In the genomic region with DNA sequence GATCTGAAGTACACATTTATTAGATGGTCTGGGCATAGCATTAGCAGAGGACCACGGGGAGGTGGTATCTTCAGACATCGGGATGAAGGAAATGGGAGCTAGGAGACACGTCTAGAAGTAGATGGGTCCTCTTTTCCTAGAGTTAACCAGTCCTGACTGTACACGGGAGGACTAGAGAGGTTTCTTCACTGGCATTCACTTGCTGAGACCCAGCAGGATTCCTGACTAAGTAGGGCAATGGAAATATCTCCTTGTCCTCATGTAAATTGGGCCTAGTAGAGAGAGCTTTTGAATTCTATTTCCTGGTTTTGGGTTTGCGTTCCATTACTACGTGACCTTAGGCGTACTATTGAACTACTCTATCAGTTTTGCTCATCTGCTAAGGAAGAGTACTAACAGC, we compare ENCODE assay signal across 18 mouse cellular contexts.
DNase-seq lines count a peak whose midpoint lies in the region; ATAC-seq lines count a peak whose summit lies in the region.
"Had no signal": no experiment of that assay in that cellular context is flagged by ENCODE, and none has a peak within 500 bp of the region (broad histone marks: within the 10 kb centered on the region; RNA-seq: fewer than 3 reads in every experiment).

No protein-coding gene starts in this region.

- DNase-seq in cerebellum, postnatal 14 days = no peak
- DNase-seq in cerebellum, adult 9-11 months = peak; percentile 36
- no peak for DNase-seq in cerebellum, adult 11 months
- peak; percentile 42 for DNase-seq in brain, adult 2 months (ENCODE audit: low read depth, low spot score)
- DNase-seq: adrenal gland, adult 8-10 months; adrenal gland, postnatal 14 days; adrenal gland, postnatal 36 days; B cell, adult 2 months; cerebellum, adult 8-10 months; cerebellum, postnatal 10 days; cerebellum, postnatal 36 days; embryo, embryonic 11 days had no signal

- peak; percentile 82 for ATAC-seq in cerebellum, adult (ENCODE audit: insufficient number of reproducible peaks, low FRiP score, low TSS enrichment)
- ATAC-seq: activated CD4-positive, CD25-positive, alpha-beta regulatory T cell, adult 4 months; CD4-positive, CD25-positive, alpha-beta regulatory T cell, adult 4 months; forebrain, embryonic 14.5 days; forebrain, embryonic 16.5 days; Patski had no signal

Comparison
In these comparisons a context has a peak if more than half of its experiments do, and no peak if none do; other contexts are left out.
1. DNase-seq: peak in cerebellum, adult 9-11 months (single experiment) and brain, adult 2 months (single experiment); none in cerebellum, postnatal 14 days (0 of 2) and cerebellum, adult 11 months (single experiment).